Mouse (Mus musculus): ENCODE measurements around the gene Cox6b1. TPM values are rescaled to one million over a fixed set of nuclear protein-coding genes. Genes with fewer than 3 reads are reported as not detected.

Cox6b1 gene
- 779 and 792 TPM in 2 replicates for polyA plus RNA-seq (2016; fragmentation: Nextera tagmentation; extraction: Ambion mirVana)

GRCm38 (mm10) chr7:30625530-30626384, at the start of gene Cox6b1:
Cox6b1 (minus strand) TSS chr7:30626151.
- DNase-seq (ENCODE audit: low spot score): peak; percentile 88
- Histone ChIP-seq H3K9me3 (replicated peaks) (no peaks in the 10 kb centered on the region), H3K27me3 (ENCODE audit: low read depth, poor library complexity, severe bottlenecking) (no peaks in the 10 kb centered on the region), H3K36me3 (peaks cover 37% of the 10 kb centered on the region), H3K27ac (replicated peaks) (peak within 1 kb of the TSS; percentile 86), H3K4me1 (peaks cover 12% of the 10 kb centered on the region), H3K4me3 (peak within 1 kb of the TSS; percentile 91)
- WGBS: 3% methylated on average over 44 of the region's 44 CpGs

DNA sequence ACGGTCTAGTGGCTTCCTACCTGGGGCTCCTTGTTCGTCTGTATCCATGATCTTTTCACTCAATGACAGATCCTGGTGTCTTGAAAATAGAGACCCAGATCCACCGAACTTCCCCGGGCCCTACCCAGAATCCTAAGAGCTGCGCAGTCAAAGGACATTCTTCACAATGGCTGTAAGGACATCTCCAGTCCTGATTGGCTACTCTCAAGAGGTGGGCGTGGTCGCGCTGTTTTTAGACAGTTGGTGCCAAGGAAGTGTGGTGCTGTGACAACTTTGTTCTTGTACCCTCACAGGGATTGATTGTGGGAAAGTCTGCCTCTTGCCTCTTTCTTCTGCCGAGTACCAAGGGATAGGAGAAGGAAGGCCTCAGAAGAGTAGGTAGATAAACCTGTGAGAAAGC, 45.5 kb upstream of the Cox6b1 start, which contains the start of gene Pmis2:
Pmis2 (minus strand) TSS at position 126 of the 400 bp plus-strand sequence.
- WGBS: 75% methylated on average over 9 of the region's 9 CpGs
- no peaks in the 10 kb centered on the region for H3K36me3 ChIP-seq
- no peaks in the 10 kb centered on the region for H3K27me3 ChIP-seq (ENCODE audit: low read depth, poor library complexity, severe bottlenecking)
- no peak within 1 kb of the TSS for H3K4me3 ChIP-seq
- H3K9me3 ChIP-seq (replicated peaks): no peaks in the 10 kb centered on the region
- no peaks in the 10 kb centered on the region for H3K4me1 ChIP-seq
- DNase-seq (ENCODE audit: low spot score): no peak
- H3K27ac ChIP-seq (replicated peaks): no peak within 1 kb of the TSS

- WGBS: 40% methylated on average over 3 of the region's 3 CpGs
- peaks cover 11% of the 10 kb centered on the region for H3K4me1 ChIP-seq
- no peaks in the 10 kb centered on the region for H3K27me3 ChIP-seq (ENCODE audit: low read depth, poor library complexity, severe bottlenecking)
- no peak overlapping the region for H3K27ac ChIP-seq (replicated peaks)
- no peak overlapping the region for H3K4me3 ChIP-seq
- H3K36me3 ChIP-seq: no peaks in the 10 kb centered on the region
- DNase-seq (ENCODE audit: low spot score): no peak
- H3K9me3 ChIP-seq (replicated peaks): no peaks in the 10 kb centered on the region
Measured at GRCm38 (mm10) chr7:30669229-30669628, 43.3 kb upstream of the Cox6b1 start.

DNA sequence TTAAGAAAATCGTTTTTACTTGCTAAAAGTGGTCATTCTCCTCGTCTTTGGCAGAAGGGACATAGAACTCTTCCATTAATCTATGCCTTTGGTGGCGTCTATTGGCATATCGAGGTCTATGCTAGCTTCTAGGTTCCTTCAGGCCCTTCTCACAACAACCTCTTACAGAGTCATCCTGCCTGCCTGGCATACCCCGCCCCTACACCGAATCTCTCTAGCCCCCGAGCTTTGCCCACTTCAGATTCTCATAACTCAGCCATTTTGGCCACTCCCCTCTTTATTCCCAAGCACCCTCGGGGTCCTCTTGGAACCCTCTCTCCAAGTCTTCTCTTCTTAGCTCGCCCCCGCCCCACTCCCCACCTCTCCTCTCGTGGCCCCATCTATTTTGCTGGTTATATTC, 39.4 kb upstream of the Cox6b1 start:
- Histone ChIP-seq H3K4me3 (peak overlapping the region; percentile 75), H3K9me3 (replicated peaks) (no peaks in the 10 kb centered on the region), H3K4me1 (peaks cover 16% of the 10 kb centered on the region), H3K36me3 (peaks cover 28% of the 10 kb centered on the region), H3K27ac (replicated peaks) (peak overlapping the region; percentile 85), H3K27me3 (ENCODE audit: low read depth, poor library complexity, severe bottlenecking) (no peaks in the 10 kb centered on the region)
- no peak for DNase-seq (ENCODE audit: low spot score)
- WGBS: 9% methylated on average over 11 of the region's 11 CpGs

DNA sequence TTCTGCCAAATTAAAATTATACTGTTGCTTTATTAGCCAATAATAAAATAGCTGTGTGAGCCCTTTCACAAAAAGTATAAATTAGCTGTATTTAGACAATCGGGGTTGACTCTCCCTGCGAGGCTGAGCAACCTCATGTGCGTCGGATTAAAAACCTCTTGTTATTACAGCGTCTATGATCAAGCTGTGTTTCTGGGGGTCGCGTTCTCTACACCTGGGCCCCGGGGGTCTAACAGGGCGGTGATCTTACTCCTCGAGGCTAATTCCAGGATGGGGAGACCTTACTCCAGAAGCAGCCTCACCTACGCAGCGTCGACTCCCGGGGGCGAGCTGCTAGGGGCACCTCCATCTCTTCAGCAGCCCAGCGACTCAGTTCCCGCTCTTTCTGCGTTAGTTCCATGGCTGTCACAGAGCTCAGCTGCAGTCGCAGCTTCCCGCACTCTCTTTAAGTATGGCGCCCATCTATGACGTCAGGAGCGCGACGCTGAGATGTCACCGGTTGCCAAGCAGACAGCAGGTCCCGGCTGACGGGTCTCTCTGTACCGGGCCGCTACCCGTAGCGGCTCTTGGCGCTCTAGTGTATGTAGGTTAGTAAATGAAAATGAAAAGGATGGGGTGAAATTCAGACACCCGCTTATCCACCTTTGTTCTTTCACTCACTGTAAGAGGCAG, 38.7 kb upstream of the Cox6b1 start, which contains the start of gene Haus5:
Haus5 (minus strand) TSS at position 466 of the 672 bp plus-strand sequence.
- no peaks in the 10 kb centered on the region for H3K27me3 ChIP-seq (ENCODE audit: low read depth, poor library complexity, severe bottlenecking)
- peak; percentile 91 for DNase-seq (ENCODE audit: low spot score)
- under 1% methylated on average over 34 of the region's 34 CpGs for WGBS
- H3K4me1 ChIP-seq: peaks cover 16% of the 10 kb centered on the region
- peak within 1 kb of the TSS; percentile 75 for H3K4me3 ChIP-seq
- peak within 1 kb of the TSS; percentile 85 for H3K27ac ChIP-seq (replicated peaks)
- H3K9me3 ChIP-seq (replicated peaks): no peaks in the 10 kb centered on the region
- H3K36me3 ChIP-seq: peaks cover 35% of the 10 kb centered on the region

DNA sequence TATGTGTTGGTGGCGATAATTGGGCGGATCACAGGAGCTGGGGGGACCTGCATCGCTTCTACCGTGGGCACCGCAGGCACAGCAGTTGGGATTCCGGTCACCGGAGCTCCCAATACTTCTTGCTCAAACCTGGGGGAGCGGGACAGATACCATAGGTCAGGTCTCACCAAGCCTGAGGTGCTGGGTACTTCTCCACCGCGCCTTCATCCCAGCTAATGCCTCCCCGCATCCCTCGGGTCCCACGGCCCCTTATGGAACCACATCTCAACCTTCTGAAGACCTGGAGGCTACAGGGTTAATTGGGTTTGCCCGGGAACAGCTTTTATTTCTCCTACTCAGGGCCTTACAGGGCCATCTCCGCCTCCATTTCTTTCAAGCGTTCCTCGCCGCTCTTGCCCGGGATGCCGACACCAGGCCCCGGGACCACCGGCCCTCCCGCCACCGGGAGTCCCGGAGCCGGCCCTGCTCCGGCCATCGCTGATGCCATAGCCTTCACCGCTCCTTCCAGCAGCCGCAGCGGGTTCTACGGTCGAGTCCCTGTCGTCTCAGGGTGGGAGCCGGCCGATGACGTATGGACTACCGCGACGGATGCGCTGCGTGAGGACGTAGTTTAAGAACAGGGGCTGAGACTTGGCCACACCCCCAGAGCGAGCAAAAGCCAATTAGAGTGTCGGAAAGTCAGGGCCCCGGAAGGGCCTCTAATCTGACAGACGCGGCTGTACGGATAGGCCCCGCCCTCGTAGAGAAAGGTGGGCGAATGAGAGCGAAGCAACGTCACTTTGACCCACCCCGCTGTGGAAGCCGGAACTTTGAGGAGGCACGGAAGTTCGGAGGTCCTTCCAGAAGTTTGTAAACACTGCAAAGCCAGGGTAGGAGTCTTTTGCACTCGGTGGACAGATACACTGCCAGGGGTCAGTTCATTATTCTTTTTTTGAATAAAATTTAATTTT, 23.9 kb upstream of the Cox6b1 start, which contains the start of gene Rbm42:
Rbm42 (minus strand) TSS at position 727 of the 950 bp plus-strand sequence.
- Histone ChIP-seq H3K36me3 (peaks cover 74% of the 10 kb centered on the region), H3K4me3 (peak within 1 kb of the TSS; percentile 83), H3K4me1 (peaks cover 15% of the 10 kb centered on the region), H3K9me3 (replicated peaks) (no peaks in the 10 kb centered on the region), H3K27me3 (ENCODE audit: low read depth, poor library complexity, severe bottlenecking) (no peaks in the 10 kb centered on the region), H3K27ac (replicated peaks) (peak within 1 kb of the TSS; percentile 88)
- DNase-seq (ENCODE audit: low spot score): peak; percentile 97
- 2% methylated on average over 59 of the region's 59 CpGs for WGBS

DNA sequence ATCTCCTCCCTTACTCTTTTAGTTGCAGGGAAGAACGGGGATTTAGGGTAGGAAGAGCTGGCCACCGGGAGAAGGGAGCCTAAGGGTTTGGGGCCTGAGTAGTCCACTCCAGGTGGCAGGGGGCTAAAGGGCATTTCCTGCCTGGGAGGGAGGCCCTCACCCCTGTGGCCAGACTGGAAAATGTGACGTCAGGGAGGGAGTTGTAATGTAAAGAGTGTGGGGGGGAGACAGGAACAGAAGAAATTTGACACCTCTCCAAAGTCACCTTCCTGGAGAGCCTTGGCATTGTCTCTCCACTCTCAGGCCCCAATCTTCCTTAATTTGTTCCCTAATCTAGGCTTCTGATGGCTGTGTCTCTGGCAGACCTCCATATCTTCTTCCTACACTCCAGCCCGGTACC, 13.1 kb upstream of the Cox6b1 start:
- 23% methylated on average over 4 of the region's 4 CpGs for WGBS
- H3K4me3 ChIP-seq: no peak overlapping the region
- peaks cover 43% of the 10 kb centered on the region for H3K36me3 ChIP-seq
- DNase-seq (ENCODE audit: low spot score): no peak
- no peaks in the 10 kb centered on the region for H3K9me3 ChIP-seq (replicated peaks)
- H3K27ac ChIP-seq (replicated peaks): no peak overlapping the region
- H3K4me1 ChIP-seq: peaks cover 14% of the 10 kb centered on the region
- peaks cover 34% of the 10 kb centered on the region for H3K27me3 ChIP-seq (ENCODE audit: low read depth, poor library complexity, severe bottlenecking)

GRCm38 (mm10) chr7:30636395-30636794, 10.4 kb upstream of the Cox6b1 start:
- Histone ChIP-seq H3K36me3 (peaks cover 17% of the 10 kb centered on the region), H3K4me1 (peaks cover 20% of the 10 kb centered on the region), H3K4me3 (no peak overlapping the region), H3K9me3 (replicated peaks) (no peaks in the 10 kb centered on the region), H3K27me3 (ENCODE audit: low read depth, poor library complexity, severe bottlenecking) (peaks cover 61% of the 10 kb centered on the region), H3K27ac (replicated peaks) (no peak overlapping the region)
- WGBS: 31% methylated on average over 11 of the region's 11 CpGs
- DNase-seq (ENCODE audit: low spot score): no peak

DNA sequence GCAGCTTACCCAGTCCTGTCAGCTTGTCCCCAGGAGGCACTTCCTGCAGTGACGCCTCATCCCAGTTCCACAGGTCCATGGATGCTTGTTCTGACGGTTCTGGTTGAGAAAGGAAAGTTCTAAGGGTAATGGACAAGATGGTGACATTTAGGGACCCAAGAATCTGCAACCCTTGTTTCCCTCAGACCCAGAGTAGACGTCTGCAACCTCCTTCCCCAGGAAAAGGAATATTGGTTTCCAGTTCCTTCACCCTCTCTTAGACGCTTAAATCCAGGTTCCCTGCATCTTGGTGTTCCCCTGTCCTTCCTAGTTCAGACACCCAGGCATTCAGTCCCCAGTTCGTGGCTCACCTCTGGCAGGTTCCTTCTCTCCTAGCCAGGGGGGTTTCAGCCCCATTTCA, 9.8 kb upstream of the Cox6b1 start, which contains the start of gene Etv2:
Etv2 (minus strand) TSS at position 101 of the 400 bp plus-strand sequence.
- H3K36me3 ChIP-seq: peaks cover 10% of the 10 kb centered on the region
- 3% methylated on average over 5 of the region's 5 CpGs for WGBS
- H3K27me3 ChIP-seq (ENCODE audit: low read depth, poor library complexity, severe bottlenecking): peaks cover 63% of the 10 kb centered on the region
- H3K9me3 ChIP-seq (replicated peaks): no peaks in the 10 kb centered on the region
- peak within 1 kb of the TSS; percentile 40 for H3K4me3 ChIP-seq
- peaks cover 20% of the 10 kb centered on the region for H3K4me1 ChIP-seq
- H3K27ac ChIP-seq (replicated peaks): no peak within 1 kb of the TSS
- no peak for DNase-seq (ENCODE audit: low spot score)

GRCm38 (mm10) chr7:30634621-30635020, 8.7 kb upstream of the Cox6b1 start:
- Histone ChIP-seq H3K36me3 (no peaks in the 10 kb centered on the region), H3K9me3 (replicated peaks) (no peaks in the 10 kb centered on the region), H3K27ac (replicated peaks) (no peak overlapping the region), H3K27me3 (ENCODE audit: low read depth, poor library complexity, severe bottlenecking) (peaks cover 63% of the 10 kb centered on the region), H3K4me1 (peaks cover 20% of the 10 kb centered on the region), H3K4me3 (peak overlapping the region; percentile 40)
- 1% methylated on average over 20 of the region's 20 CpGs for WGBS
- peak; percentile 81 for DNase-seq (ENCODE audit: low spot score)

GRCm38 (mm10) chr7:30633762-30634412, 7.9 kb upstream of the Cox6b1 start:
- DNase-seq (ENCODE audit: low spot score): peak; percentile 21
- WGBS: 6% methylated on average over 27 of the region's 27 CpGs
- Histone ChIP-seq H3K9me3 (replicated peaks) (no peaks in the 10 kb centered on the region), H3K27me3 (ENCODE audit: low read depth, poor library complexity, severe bottlenecking) (peaks cover 63% of the 10 kb centered on the region), H3K4me3 (peak overlapping the region; percentile 40), H3K4me1 (peaks cover 20% of the 10 kb centered on the region), H3K27ac (replicated peaks) (no peak overlapping the region), H3K36me3 (no peaks in the 10 kb centered on the region)
